Mouse (Mus musculus) fat pad, adult 2 months (tissue): ENCODE results near the gene Ttc39a.
A peak's percentile ranks its signal among the peaks of the same experiment; 100 is the strongest.
"Not testable (repeated sequence)": the region's sequence is repeated elsewhere in the genome, so short reads cannot be mapped to it uniquely, and the experiment has no call there.

Experiments
- DNase-seq: peaks from one replicate; pipeline ENCODE4 v3.0.0-alpha.2; 2011; ENCODE audit warnings: low read depth, low spot score; ENCODE audit errors: extremely low read depth

Gene Ttc39a

DNA sequence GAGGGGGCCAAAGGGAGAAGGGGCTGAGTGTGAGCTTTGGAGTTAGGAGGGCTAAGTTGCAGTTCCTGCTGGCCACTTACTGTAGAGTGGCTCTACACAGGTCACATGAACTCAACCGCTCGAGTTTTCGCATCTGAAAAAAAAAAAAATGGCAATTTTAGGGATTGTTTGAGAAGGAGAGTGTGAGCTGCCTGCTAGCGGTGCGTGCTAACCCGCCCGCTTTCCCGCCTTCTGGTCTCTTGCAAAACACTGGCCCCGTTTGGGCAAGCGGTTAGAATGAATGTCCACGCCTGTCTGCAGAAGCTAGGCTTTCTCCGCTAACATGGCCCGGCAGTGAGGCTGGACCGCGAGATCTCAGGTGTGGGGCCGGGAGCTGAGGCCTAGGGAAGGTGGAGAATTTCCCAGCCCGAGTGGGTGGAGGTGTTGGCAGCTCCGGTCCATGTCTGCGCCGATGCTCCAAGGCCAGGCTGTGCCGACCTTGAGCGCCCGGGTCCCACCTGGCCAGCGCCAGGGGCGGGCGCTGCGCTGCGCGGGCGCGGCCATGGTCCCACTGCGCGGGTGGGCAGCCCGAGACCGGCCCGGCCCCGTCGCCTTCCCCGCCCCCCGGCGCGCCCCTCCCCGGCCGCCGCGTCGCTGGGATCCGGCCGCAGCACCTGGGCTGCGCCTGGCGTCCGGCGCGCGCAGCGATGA lies at the start of gene Ttc39a:
Ttc39a (plus strand) TSS at position 138 of the 690 bp plus-strand sequence.
- no peak for DNase-seq

- DNase-seq = no peak
Measured at GRCm38 (mm10) chr4:109378107-109378506, 28.3 kb upstream of the Ttc39a start.

DNA sequence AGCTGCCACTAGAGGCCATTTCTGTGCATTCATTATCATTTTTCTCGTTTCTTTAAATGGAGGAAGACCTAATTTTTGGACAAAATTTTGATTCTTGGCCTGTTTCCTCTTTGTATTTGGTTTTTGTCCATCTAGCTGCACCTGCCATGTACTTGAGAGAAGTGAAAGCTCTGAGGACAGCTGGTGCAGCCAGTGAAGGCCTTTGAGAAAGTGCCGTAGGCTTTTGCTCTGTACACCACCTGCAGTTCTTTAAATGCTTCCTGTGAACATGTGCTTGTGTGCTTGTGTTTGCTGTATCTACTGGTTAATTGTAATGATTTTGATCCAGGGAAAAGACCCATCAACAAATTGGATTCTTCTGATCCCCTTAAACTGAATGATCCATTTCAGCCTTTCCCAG lies 24.0 kb upstream of the Ttc39a start:
- no peak for DNase-seq

DNA sequence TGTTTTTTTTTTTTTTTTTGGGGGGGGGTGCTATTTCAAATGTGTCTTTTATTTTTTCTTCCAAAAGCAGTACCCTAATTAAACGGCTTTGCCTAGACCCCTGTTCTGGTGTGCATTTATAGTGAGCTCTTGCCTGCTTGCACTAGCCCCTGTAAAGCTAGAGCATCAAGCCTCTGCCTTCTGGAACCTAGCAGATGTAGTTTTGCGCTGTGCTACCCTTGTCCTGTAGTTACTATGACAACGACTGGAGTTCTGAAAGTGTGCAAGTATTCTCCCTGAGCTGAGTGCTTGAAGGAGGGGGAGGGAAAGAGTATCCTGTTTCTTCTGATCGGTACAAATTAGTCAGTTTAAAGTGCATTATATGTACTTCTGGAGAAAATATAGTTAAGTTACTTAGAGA lies 20.8 kb upstream of the Ttc39a start:
- DNase-seq = no peak

GRCm38 (mm10) chr4:109393229-109393779 lies 13.1 kb upstream of the Ttc39a start:
- no peak for DNase-seq

GRCm38 (mm10) chr4:109393902-109394301 lies 12.5 kb upstream of the Ttc39a start:
- DNase-seq = no peak

DNA sequence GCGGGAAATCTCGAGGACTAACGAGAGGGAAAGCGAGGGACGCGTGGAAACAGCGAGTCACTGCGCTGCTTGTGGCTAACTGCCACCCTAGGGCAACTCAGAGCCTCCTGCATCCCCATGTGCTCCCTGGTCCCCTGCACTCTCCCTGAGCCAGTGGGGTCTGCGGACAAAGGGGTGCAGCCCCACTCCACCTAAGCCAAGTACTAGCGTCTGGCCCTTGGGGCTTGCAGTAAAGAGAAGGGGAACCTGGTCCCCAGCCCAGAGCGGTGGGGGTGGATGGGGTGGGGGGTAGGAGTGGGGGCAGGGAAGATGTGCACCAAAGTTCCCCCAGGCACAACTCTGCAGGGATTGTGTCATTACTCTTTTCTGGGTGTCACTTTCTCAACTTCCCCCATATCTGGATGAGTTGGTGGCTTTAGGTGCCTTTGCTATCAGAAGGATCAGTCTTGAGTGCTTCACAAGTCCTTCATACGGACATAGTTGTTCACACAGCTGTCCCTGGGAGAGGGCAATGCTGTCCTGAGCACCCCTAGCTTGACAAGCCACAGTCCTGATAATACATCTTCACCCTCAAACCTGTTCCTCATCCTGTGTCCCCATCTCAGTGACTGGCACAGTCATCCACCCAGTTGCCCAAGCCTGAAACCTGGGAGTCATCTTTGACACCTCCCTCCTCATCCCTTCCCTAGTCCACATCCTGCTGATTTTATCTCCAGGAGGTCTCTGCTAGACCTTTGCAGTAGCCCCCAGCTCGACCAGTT lies 11.9 kb upstream of the Ttc39a start:
- DNase-seq = no peak

- peak; percentile 94 for DNase-seq
Measured at GRCm38 (mm10) chr4:109400366-109400980, 6.0 kb upstream of the Ttc39a start.

DNA sequence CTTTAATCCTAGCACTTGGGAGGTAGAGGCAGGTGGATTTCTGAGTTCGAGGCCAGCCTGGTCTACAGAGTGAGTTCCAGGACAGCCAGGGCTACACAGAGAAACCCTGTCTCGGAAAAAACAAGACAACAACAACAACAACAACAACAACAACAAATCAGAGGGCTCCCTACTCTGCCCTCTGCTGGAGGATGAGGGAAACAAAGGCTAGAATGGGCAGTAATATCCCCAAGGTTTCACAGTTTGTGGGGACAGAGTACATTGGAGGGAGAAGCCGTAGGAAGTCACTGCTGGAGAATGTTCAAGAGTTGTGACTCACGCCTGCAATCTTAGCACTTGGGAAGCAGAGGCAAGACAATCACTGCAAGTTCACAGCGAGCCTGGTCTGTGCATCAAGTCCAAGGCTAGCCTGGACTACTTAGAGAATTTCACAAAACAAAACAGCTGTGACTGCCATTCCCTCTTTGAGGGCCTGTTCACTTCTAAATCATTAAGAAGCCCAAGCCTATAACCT lies 5.2 kb upstream of the Ttc39a start:
- no peak for DNase-seq

DNA sequence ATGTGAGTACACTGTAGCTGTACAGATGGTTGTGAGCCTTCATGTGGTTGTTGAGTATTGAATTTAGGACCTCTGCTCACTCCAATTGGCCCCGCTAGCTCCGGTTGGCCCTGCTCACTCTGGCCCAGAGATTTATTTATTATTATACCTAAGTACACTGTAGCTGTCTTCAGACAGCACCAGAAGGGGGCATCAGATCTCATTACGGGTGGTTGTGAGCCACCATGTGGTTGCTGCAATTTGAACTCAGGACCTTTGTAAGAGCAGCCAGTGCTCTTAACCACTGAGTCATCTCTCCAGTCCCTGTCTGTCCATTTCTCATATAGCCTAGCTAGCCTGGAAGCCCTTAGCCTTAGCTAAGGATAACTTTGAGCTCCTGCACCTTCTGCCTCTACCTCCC lies 1.5 kb upstream of the Ttc39a start:
- DNase-seq = not testable (repeated sequence)

DNA sequence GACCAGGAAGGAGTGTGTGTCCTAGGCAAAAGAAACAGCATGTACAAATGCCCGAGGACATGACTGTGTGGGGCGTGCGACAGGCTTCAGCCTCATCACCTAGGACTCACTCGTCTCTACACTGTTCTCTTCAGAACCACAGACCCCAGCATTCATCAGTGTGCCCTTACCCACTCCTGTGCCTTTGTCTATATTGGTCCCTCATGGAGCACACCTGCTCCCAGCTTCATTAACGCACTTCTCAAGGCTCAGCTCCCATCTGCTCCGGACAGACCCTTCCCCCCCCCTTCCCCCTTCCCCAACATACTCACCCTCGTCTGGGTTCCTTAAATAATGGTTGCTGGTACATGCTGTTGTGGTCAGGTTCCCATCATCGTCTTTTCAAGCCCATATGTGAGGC lies 1.0 kb upstream of the Ttc39a start:
- DNase-seq = no peak

GRCm38 (mm10) chr4:109406054-109406485 lies 353 bp upstream of the Ttc39a start:
- no peak for DNase-seq

- DNase-seq = no peak
Measured at GRCm38 (mm10) chr4:109407176-109407520, 725 bp downstream of the Ttc39a start.

- DNase-seq = no peak
Measured at GRCm38 (mm10) chr4:109407701-109408485, 1.5 kb downstream of the Ttc39a start.

- no peak for DNase-seq
Measured at GRCm38 (mm10) chr4:109410681-109411376, 4.4 kb downstream of the Ttc39a start.

DNA sequence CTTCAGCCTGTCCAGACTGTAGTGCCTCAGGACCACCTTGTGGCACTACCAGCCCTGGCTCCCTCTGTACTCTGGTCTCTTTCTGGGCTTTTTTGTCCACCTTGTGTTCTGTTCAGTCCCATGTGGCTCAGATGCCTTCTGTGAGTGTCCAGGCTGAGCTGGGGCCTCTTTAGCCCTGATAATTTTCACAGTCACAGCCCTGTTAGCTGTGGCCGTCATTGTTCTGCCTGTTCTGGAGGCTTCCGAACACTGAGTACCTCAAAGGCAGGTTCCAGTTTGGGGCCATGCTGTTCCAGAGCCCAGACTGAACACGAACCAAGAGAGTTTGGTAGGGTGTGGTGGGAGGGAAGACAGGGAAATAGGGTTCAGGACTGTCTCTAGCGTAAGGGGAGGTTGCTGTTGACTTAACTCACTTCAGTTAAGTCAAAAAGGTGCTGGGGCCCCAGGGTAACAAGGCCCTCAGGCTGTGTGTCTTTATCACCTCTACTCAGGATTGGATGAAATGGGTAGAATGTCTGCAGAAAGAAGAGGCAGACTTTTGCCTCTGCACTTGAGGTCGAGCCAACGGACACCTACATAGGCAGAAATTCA lies 5.0 kb downstream of the Ttc39a start:
- no peak for DNase-seq

DNA sequence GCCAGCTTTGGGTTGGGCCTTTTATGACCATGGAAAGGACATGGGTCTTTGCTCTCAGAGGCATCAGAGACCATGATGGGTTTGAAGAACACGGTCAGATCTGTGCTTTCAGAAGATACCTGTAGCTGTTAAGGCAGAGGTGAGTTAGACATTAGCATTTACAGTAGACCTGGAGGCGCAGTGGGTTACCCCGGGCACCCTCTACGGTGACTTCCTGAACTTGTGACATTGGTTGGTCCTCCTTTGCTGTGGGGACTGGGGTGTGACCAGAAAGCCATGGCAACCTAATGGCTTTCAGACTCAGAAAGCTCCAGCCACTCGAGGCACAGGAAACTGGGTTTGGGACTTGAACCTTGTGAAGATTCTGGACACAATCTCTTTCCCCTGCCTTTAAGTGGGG lies 5.8 kb downstream of the Ttc39a start:
- no peak for DNase-seq

DNA sequence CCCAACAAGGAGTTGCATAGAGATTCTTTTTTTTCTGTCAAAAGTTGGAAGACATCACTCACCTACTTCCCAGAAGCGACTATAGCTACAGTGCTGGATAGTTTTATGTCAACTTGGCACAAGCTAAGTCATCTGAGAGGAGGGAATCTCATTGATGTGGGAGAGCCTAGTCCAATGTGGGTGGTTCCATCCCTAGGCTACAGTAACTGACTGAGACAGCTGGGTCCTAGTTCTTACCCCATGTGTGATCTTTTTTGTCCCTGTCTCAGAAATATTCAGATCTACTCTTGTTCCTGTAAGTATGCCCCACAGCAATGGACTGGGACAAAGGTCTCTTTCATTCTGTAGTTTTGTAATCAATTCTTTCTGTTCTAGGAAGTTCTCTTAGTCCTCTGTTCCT lies 11.6 kb downstream of the Ttc39a start:
- peak; percentile 81 for DNase-seq

DNA sequence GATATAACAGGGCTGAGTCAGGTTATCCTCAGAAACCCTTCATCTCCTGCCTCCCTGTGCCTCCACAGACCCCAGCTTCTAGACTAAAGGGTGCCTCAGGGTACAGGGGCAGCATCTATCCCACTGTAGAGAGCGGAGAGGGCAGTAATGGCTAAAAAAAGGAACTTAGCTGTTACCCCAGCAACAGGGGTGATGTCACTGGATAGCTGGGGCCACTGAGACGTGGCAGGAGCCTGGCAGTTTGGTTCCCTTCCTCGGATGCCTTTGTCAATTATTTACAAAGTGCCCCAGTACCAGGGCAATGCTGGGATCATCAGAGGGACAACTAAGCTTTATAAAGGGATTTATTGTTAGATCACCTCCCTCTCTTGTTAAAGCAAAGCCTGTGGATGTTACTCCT lies 12.6 kb downstream of the Ttc39a start:
- DNase-seq = no peak

- no peak for DNase-seq
Measured at GRCm38 (mm10) chr4:109419563-109419962, 13.1 kb downstream of the Ttc39a start.
